Mouse (Mus musculus) CH12F3 (cell line): ENCODE data around the gene Gm49318.
"Not testable (repeated sequence)": the region's sequence is repeated elsewhere in the genome, so short reads cannot be mapped to it uniquely, and the experiment has no call there.

Experiments
- in situ Hi-C: fragments of 300-500 bp; cut with MboI; formaldehyde crosslinking; loops from 2 replicates; pipeline ENCODE4 v1.14.3; 2020; ENCODE audit warnings: low sequenced_read_pairs

Gm49318 gene

DNA sequence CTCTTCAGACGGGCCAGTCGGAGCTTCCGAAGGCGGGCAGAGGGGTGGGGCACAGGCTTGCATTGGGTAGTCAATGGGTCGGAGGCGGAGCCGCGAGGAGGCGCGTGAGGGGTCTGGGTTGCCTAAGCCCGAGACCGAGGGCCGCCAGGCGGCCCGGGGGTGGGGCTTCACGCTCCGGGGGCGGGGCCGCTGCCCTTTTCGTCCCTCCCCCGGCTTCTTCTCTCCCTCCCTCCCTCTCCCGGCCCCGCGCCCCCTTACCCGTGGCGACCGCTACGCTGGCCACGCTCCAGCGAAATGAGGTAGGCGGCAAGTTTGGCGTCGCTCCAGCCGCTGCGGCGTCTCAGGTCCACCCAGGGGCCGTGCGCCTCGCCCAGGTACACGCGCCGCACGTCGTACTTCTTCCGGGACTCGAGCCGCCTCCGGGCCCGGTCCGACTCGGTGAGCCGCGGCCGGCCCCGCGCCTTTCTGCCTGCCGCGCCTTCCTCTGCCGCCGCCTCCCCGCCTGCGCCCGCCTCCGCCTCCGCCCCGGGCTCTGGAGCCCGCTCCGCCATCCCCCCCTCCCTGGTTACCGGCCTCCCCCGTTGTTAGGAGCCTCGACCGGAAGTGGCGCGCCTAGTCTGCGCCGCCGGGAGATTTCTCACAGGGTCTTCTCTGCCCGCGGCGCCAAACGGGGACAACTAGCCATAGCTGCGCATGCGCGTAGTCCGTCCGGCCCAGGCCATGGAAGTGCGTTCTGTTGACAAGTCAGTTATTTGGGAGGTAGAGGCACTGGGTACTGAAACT is at the start of gene Gm49318, which contains the start of gene Zfp653:
Gene Gm49318 (minus strand): TSS at position 469 of the 783 bp plus-strand sequence.
Gene Zfp653 (minus strand): TSS at position 586 of the 783 bp plus-strand sequence.
- in situ Hi-C loops: no loop called here

DNA sequence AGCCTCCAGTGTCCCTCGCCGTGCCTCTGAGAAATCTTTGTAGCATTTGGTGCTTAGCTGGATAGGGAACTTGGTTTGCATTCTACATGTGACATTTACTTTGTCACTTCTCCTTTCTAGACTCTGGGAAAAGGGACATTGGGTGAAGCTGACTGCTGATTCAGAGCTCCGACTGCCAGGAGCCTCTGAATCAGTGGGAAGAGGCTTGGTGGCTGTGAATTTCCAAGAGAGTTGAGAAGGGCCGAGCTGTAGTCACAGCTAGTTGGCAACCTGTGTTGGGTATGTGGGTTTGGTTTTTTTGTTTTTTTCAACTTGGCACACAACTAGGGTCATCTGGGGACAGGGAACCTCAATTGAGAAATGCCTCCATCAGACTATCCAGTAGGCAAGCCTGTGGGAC is 48.5 kb upstream of the Gm49318 start:
- in situ Hi-C loops: no loop called here

DNA sequence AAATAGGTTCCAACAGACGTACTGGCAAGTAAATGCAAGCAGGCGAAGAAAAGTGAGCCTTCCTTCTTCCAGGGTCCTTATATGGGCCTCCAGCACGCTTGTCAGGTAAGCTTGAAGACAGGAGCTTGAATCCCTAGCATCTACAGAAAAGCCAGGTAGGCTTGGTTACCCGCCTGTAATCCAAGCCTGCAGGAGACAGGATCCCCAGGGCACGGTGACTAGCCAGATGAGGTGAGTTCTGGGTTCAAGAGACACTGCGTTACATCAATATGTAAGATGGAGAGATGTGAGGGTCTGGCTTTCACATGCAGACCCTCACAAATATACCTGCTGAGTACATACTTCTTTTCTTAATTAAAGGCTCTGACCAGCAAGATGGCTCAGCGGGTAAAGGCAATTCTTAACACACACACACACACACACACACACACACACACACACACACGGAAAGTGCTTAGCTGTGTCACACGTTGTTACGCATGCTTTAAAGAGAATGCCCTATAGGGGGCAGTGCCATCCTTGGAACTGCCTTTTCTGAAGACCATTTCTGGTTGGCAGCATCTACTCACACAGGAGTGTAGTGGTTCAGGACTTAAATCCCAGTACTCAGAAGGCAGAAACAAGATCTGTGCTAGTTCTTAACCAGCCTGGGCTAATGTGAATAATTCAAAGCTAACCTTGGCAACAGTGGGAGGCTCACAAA is 46.8 kb upstream of the Gm49318 start:
- in situ Hi-C loops: no loop called here

DNA sequence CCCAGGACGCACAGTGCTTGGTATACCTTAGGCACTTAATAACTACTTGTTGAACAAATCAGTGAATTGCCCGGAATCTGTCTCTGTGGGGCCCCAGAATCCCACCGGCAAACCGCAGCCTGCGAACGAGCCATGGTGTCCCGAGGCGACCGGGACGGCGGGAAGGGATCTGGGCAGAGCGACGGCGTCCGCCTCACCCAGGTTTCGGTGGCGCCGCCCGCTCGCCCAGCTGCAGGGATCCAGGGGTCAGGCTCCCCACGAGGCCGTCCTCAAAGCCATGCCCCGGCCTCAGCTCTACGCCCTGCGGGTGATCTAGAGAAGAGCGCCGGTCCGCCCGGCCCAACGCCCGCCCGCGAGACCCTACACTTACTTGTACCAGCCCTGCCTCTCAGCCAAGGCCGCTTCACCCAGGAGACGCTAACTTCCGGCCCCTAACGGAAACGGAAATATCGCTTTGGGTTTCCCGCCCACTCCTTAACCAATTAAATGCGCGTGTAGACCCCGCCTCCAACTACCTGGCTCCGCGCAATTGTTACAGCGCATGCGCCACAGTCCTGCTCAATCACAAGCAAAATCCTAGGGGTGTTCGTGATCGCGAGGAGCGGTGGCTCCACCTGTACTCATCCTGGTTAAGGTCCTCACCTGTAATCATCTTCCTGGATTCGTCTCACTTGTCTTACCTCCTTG is 45.8 kb upstream of the Gm49318 start, which contains the start of gene Elof1:
Gene Elof1 (minus strand): TSS at position 433 of the 687 bp plus-strand sequence.
- in situ Hi-C loops: no loop called here

DNA sequence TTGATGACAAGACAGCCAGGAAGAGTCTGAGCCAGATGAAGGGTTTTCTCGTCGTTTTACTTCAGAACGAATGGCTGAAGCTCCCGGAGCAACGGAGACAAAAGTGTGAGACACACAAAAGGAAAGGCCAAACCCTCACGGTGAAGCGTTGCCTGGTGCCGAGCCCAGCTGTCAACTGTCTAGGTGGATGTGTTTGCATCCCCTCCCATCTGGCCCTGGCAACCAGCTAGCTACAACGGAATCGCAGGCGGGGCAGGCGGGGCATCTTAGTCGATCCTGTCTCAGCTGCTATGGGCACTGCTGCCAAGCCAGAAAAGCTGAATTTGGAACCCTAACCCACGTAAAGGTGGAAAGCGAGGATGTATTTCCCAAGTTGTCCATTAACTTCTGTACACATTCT is 45.0 kb upstream of the Gm49318 start:
- in situ Hi-C loops: no loop called here

DNA sequence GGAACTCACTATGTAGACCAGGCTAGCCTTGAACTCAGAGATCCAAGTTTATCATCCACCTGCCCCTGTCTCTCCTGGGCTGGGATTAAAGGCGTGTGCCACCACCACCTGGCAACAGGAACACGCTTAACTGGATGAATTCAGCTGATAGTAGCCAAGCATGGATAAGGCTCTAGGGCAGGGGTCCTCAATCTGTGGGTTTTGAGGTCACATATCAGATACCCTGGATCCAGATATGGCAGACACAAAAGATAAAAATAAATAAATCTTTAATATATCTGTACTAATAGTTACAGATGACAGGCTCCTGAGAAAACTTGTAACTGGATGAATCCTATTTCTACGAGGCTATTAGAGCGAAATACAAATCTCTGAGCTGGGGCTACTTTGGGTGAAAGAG is 44.6 kb upstream of the Gm49318 start:
- in situ Hi-C loops: no loop called here

DNA sequence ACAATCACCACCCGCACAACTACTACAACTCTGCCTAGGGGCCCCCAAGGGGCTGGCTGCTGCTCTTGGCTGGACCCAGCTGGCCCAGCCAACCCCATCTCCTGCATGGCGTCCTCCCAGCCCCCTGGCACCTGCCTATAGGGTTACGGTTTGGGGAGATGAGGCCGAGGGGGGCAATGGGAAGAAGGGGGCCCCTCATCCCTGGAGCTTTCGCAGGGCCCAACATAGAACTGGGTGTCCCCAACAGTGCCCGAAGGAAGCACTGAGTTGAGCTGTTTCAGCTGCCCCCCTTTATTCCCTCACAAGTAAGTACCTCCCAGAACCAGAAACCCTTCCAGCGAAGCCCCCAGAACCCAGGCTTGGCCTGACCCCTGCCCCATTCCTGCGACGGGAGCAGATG is 37.1 kb upstream of the Gm49318 start:
- in situ Hi-C loops: no loop called here

DNA sequence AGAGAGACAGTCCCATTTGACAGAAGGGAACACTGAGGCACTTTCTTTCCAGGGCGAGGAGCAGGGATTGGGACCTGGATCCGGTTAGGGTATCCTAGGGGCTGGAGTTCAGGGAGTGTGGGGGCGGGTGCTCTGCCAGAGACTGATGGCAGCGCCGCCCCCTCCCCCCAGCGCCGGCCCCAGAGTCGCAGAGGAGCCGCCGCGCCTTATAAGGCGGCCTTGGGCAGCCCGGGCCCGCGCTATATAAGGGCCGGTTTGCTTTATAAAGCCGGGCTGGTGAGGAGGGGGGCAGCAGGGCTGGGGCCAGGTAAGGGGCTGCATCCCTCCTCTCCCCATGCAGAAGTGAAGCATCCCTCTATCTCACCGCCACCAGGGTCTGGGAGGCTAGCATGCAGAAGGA is 28.9 kb upstream of the Gm49318 start:
- in situ Hi-C loops: no loop called here

DNA sequence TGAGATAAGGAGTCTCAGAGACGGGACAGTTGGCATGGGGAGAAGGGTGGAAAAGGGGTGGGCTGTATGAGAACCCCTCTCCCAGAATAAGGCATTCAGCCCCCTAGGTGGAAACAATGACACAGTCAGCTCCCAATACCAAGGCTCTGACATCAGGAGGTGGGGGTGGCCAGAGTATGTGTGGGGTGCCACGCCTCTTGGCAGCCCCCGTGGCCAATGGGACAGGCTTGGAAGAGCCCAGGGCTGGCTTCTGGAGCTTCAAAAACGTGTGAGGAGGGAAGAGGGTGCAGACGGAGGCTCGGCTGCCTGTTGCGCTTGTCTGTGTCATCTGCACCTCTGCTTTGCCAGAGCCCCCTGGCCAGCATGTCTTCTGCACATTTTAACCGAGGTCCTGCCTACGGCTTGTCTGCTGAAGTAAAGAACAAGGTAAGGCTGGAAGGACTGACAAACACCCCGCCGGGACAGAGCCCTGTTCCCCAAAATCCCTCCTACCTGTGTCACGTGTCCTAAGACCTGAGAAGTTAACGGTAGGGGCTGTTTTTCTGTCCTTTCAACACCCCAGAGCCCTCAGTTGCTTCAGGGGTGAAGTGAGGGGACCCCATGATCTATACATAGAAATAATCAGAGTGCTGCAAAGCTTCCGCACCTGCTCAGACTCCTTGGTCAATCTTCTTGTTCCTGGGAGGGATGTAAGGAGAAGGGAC is 28.1 kb upstream of the Gm49318 start, which contains the start of gene Cnn1:
Gene Cnn1 (plus strand): TSS at position 224 of the 704 bp plus-strand sequence.
- in situ Hi-C loops: no loop called here

DNA sequence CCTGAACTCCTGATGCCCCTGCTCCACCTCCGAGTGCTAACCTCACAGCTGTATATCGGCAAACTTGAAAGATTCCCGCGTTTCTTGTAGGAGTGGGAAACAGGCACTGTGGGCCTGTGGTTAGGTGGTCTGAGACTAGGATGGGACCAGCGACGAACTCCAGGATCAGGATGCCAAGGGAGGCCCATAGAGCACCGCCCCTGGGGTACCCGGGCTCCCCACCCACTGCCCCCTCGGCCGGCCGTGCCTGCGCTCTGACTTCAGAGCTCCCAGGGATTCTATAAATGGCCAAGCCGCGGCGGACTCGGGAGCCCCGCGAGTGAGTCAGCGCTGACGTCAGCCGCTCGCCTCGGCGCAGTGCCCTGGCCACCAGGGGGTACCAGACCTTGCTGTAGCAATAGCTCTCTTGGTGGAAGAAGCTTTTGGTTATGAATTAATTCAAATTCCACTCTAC is 24.8 kb upstream of the Gm49318 start:
- in situ Hi-C loops: no loop called here

DNA sequence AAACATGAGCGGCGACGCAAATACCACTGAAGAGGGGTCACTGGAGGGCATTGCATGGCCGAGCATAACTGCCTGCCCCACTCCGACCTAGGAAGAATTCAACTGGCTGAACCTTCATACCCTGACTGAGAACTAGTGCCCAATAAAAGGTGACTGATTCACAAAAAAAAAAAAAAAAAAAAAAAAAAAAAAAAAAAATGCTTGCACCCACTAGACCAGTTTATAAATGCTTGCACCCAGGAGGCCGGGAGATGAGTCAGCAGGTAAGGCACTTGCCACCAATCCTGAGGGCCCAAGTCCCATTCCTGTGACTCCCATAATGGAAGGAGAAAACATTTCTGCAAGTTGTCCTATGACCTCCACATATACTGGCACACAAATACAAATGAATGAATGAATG is 21.7 kb upstream of the Gm49318 start:
- in situ Hi-C loops: no loop called here

DNA sequence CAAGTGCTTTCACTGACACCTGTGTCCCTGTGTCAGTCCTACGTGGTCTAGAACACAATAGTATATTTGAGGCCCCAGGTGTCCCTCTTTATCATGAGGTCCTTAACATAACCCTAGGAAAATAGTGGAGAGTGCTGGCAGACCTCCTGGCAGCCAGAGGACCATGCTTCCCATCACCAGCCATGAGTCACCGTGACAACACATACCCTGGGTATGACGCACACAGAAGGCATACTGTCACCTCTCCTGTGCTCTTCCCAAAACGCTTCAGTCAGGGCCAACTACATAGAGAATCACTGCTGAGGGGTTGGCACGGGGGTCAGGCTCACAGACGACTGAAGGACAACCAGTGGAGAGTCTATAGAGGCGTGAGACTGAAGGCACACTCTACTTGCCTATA is 18.9 kb upstream of the Gm49318 start:
- in situ Hi-C loops: no loop called here

DNA sequence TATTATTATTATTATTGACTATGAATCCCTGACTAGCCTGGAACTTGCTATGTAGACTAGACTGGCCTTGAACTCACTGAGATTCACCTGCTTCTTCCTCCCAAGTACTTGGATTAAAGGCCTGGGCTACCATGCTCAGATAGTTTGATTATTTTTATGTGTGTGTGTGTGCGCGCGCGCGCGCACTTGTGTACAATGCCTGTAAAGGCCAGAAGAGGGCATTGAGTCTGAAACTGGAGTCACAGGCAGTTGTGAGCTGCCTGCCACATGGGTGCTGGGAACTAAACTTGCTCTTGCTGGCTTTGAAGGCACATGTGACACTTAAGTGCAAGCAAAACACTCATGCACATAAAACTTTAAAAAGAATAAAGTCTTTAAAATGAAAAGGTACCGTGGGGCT is 18.2 kb upstream of the Gm49318 start:
- in situ Hi-C loops: no loop called here

DNA sequence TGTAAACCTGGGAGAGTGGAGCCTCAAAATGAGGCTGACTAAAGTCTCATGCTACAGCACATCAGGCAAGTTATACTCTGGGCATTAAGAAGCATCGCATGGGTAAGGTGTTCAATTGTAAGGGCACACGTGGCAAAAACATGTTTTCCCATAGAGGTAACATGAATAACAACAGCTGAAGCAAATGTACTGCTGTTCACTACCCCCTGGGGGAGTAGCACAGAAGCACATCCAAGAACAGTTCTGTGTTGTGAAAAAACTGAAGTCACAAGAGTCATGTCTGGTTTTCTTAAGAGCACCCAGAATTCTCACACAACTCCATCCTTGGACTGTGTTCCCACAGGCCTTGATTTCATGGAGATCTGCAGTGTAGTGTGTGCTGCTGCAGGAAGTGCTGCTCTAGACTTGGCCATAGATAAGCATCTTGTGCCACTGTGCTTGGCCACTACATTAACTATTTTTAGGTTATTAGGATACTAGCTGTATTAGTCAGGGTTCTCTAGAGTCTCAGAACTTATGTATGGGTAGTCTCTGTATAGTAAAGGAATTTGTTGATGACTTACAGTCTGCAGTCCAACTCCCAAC is 16.1 kb upstream of the Gm49318 start:
- in situ Hi-C loops: no loop called here

DNA sequence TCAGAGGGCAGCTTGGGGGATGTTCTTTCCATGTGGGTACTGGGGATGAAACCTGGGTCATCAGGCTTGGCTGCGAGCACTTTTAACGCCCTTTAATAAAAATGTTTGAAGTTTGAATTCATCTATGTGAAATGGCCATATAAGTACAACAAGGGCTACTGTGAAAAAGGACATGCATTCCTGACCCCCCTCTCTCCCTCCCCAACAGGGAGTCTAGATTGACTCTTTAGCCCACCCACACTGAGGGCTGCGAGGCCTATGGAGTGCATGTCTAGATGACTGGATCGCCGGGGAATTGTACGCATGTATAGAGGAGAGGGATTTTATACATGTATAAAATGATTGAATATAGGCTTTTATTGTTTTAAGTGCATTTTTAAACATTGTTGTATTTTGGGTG is 15.0 kb upstream of the Gm49318 start:
- in situ Hi-C loops: no loop called here

DNA sequence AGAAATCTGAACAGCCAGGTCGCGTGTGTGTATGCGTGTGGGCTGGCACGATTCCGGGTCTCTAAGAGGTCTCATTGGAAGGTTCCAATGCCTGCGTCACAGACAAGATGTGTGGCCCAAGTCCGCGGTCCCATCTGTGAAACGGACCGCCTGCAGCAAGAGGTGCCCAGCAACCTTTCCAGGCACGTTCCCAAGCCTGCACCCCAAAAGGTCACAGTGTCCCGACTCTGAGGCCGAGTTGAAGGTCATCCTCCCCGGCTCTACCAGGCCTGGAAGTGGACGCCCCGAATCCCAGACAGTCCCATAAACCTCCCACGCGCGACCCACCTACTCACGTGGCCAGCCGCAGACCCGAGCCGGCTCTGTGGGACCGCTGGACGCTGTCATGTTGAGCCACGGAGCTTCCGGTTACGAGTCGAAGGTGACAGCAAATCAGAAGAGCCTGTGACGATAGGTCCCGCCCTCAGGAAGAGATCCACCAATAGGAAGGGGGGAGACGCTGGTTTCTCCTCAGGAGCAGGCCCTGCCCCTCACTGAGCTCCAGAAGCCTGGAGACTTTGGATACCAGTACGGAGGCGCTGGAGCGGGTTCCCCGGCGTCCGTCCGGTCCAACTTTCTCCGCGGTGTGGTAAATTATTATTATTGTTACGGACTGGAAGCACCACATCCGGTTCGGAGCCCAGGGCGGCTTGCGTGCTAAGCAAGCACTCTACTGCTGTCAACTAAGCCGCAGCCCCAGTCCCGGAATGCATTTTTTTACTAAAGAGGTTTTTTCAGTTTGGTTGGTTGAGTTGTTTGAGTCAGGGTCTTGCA is 14.2 kb upstream of the Gm49318 start, which contains the start of gene Ecsit:
Gene Ecsit (minus strand): TSS at position 417 of the 813 bp plus-strand sequence.
- in situ Hi-C loops: no loop called here

DNA sequence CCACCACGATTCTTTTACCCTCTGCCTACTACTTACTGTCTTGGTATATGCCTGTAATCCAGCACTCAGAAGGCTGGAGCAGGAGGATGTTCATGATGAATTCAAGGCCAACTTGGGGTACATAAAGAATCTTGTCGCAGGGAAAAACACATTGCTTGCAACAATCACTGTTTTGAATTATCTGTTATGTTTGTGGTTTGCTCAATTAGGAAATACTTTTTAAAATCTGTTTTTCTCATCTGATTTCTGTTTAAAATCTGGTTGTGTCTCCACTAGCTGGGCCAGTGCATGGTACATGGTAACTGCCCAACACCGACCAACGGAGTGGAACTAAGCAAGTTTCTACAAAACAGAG is 13.6 kb upstream of the Gm49318 start:
- in situ Hi-C loops: no loop called here

DNA sequence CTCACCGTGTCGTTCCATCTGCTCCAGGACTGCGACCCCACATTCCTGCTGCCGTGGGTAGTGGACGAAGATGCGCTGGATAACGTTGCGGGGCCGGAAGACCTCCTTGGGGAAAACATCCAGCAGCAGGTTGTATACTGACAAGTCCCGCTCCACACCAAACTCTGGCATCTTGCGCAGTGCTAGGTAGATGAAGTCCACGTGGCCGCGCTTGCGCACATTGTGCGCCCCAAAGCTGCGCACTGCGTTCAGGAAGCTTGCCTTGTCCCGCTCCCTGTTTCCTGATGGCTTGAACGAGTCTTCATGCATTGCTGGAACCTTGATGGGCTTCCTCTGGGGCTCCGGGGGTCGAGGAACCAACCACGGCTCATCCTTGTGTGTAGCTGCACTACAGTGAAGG is 5.2 kb upstream of the Gm49318 start:
- in situ Hi-C loops: no loop called here

DNA sequence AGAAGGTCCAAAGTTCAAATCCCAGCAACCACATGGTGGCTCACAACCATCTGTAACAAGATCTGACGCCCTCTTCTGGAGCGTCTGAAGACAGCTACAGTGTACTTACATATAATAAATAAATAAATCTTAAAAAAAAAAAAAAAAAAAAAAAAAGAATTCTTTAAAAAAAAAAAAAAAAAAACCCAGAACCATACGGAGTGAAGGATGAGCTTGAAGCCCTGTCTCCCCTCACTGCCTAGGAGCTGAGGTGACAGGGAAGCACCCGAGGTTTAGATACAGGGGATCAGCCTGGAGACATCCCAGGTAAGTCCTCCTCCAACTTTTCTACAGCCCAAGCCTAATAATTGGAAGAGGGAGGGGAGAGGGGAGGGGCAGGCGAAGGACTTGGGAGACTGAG is 4.7 kb upstream of the Gm49318 start:
- in situ Hi-C loops: not testable (repeated sequence)

DNA sequence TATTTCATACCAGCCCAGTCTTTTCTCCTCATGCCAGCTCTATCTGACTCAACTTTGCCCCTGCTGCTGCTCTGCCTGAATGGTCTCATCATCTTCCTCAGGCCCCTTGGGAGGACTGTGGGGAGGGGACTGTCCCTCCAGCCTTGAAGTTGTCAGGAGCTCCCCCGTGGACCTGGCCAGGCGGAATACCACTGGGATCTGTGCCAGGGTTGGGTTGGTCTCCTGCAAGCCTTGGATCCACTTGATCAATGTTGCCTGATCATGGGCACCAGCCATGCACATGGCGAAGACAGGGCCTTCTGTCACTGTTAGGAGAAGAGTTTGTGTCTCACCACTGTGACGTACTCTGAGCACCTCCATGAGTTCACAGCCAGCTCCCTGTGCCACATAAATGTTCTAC is 1.2 kb upstream of the Gm49318 start:
- in situ Hi-C loops: no loop called here
